In the genomic region with DNA sequence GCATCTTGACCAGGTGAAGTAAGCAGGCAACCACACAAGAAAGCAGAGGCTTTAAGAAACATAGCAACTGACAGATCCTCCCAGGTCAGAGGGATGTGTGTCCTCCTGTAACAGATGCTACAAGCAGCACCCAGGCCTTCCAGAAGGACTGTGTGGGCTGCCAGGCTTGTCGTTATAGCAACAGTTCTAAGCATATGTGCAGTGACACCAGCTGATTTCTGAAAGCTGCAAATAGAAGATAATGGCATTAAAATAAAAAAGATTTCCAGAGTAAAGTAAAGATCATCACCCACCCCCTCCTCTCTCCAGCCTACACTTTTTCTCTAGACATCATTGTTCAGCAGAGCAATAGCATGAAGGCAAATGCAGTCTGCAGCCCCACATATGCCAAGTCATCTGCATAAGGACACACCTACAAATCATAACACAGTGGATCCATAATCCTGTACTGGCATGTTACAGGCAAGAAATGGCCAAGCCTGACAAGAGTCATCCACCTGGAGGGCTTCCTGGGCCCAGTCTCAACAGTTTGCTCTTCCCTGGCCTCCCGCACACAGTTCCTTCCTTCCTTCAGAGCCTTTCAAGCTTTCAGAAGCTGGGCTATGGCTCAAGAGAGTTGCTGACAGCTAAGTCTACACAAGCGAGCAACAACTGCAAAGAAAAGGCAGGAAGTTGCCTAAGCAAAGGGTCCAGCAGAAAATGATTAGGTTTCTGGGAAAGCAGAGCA, we compare ENCODE assay signal across 8 mouse cellular contexts.
DNase-seq lines count a peak whose midpoint lies in the region; ATAC-seq lines count a peak whose summit lies in the region.

No protein-coding gene starts in this region.

- H3K9me3 ChIP-seq in liver, embryonic 15.5 days (replicated peaks), result no peaks in the 10 kb centered on the region
- no peaks in the 10 kb centered on the region for H3K9me3 ChIP-seq in midbrain, embryonic 16.5 days (replicated peaks; ENCODE audit: control insufficient read depth, low read length, poor library complexity, severe bottlenecking)

- H3K4me3 ChIP-seq in liver, embryonic 15.5 days (replicated peaks), result no peak overlapping the region
- no peak overlapping the region for H3K4me3 ChIP-seq in midbrain, embryonic 16.5 days (ENCODE audit: low read depth, low read length)

- H3K27me3 ChIP-seq in liver, embryonic 15.5 days, result no peaks in the 10 kb centered on the region
- no peaks in the 10 kb centered on the region for H3K27me3 ChIP-seq in midbrain, embryonic 16.5 days (ENCODE audit: control insufficient read depth, insufficient read depth, low read depth, low read length)

- H3K4me2 ChIP-seq in liver, embryonic 15.5 days, result no peak overlapping the region
- H3K4me2 ChIP-seq in midbrain, embryonic 16.5 days (ENCODE audit: low read length), result no peak overlapping the region

- peaks cover 80% of the 10 kb centered on the region for H3K4me1 ChIP-seq in liver, embryonic 15.5 days (replicated peaks)
- peaks cover 17% of the 10 kb centered on the region for H3K4me1 ChIP-seq in midbrain, embryonic 16.5 days (ENCODE audit: control insufficient read depth, insufficient read depth, low read length)

- no peak overlapping the region for H3K9ac ChIP-seq in liver, embryonic 15.5 days
- no peak overlapping the region for H3K9ac ChIP-seq in midbrain, embryonic 16.5 days (ENCODE audit: low read depth, low read length)

- H3K27ac ChIP-seq in liver, embryonic 15.5 days (replicated peaks), result 0 out of 2 replicates have a peak overlapping the region, but pooled peaks have one; percentile 14
- peak overlapping the region; percentile 38 for H3K27ac ChIP-seq in midbrain, embryonic 16.5 days (ENCODE audit: low read length)

- ATAC-seq in liver, embryonic 15.5 days (ENCODE audit: insufficient read depth), result no peak
- ATAC-seq in common myeloid progenitor, adult 5-6 weeks (replicated peaks; ENCODE audit: low read depth, poor library complexity, severe bottlenecking), result peak; percentile 33; the same call in 1 of the 2 replicates
- ATAC-seq in midbrain, embryonic 16.5 days, result no peak

- DNase-seq in liver, result no peak
- DNase-seq in layer of hippocampus, adult 11-12 months (ENCODE audit: low spot score), result peak; percentile 88
- no peak for DNase-seq in adrenal gland, adult 8-10 months
- no peak for DNase-seq in thymus, postnatal 4 days
- DNase-seq in heart, adult 8-10 months (ENCODE audit: low spot score), result no peak

- 45% methylated on average over 3 of the region's 3 CpGs for WGBS in liver, embryonic 15.5 days (ENCODE audit: insufficient replicate concordance)
- WGBS in midbrain, embryonic 16.5 days, result 66% methylated on average over 3 of the region's 3 CpGs

- no peaks in the 10 kb centered on the region for H3K36me3 ChIP-seq in liver, embryonic 15.5 days (replicated peaks)
- H3K36me3 ChIP-seq in midbrain, embryonic 16.5 days (ENCODE audit: control insufficient read depth, insufficient read depth, low read length), result no peaks in the 10 kb centered on the region
